Mouse (Mus musculus) hindbrain, embryonic 14.5 days (tissue): ENCODE data around the gene Ppp2r5d. TPM values are rescaled to one million over a fixed set of nuclear protein-coding genes. Genes with fewer than 3 reads are reported as not detected.

ENCODE experiments used
- ATAC-seq: fragments of 200-750 bp; cut with Nextera tagmentation; 2 replicates; pipeline ENCODE4 v1.8.0; 2017; ENCODE audit warnings: moderate number of reproducible peaks, mild to moderate bottlenecking, moderate TSS enrichment, moderate library complexity; ENCODE audit not compliant: low FRiP score
- DNase-seq: peaks from one replicate; pipeline ENCODE4 v3.0.0-alpha.2; 2015; ENCODE audit warnings: low spot score
- H3K27ac ChIP-seq: fragments of 300-500 bp; sonication (generic); 2 replicates; pipeline ENCODE4 v1.5.1; 2014; ENCODE audit warnings: mild to moderate bottlenecking, moderate library complexity
- H3K27me3 ChIP-seq: fragments of 300-500 bp; sonication (generic); 2 replicates; pipeline ENCODE4 v1.6.1; 2014; ENCODE audit warnings: mild to moderate bottlenecking, low read length, mixed read lengths; ENCODE audit not compliant: control insufficient read depth, insufficient read depth
- H3K36me3 ChIP-seq: fragments of 300-500 bp; sonication (generic); replicated peaks from 2 replicates; pipeline ENCODE4 v1.6.1; 2014; ENCODE audit not compliant: control insufficient read depth, insufficient read depth
- H3K4me1 ChIP-seq: fragments of 300-500 bp; sonication (generic); replicated peaks from 2 replicates; pipeline ENCODE4 v1.6.1; 2014; ENCODE audit warnings: antibody characterized with exemption, low read length, mixed read lengths; ENCODE audit not compliant: control insufficient read depth, insufficient read depth
- H3K4me2 ChIP-seq: fragments of 300-500 bp; sonication (generic); replicated peaks from 2 replicates; pipeline ENCODE4 v1.6.1; 2014; ENCODE audit warnings: mild to moderate bottlenecking, moderate library complexity
- H3K4me3 ChIP-seq: fragments of 300-500 bp; sonication (generic); replicated peaks from 2 replicates; pipeline ENCODE4 v1.5.1; 2014; ENCODE audit warnings: mild to moderate bottlenecking, low read length
- H3K9ac ChIP-seq: fragments of 300-500 bp; sonication (generic); 2 replicates; pipeline ENCODE4 v1.6.1; 2014
- H3K9me3 ChIP-seq: fragments of 300-500 bp; sonication (generic); 2 replicates; pipeline ENCODE4 v1.6.1; 2016; ENCODE audit warnings: low read length; ENCODE audit not compliant: control insufficient read depth
- WGBS: fragments of 180-500 bp; shearing (Covaris S2); extraction: QIAGEN DNeasy Blood & Tissue Kit; methylation state at CpG from one replicate; pipeline ENCODE4 v1.1.7; 2014; 5-methylcytosine and 5-hydroxymethylcytosine counted together
- polyA plus RNA-seq: library from polyadenylated mRNA; unstranded; fragments of >200 nt; fragmentation: Nextera tagmentation; extraction: Ambion mirVana; gene quantifications from 2 replicates; pipeline ENCODE4 v1.2.1, GENCODE M21; 2014

Ppp2r5d gene
- polyA plus RNA-seq, 1 experiment from 2014 or later, result 78.2 TPM

- H3K9ac ChIP-seq, result no peak overlapping the region
- no peak overlapping the region for H3K4me2 ChIP-seq
- no peak overlapping the region for H3K4me3 ChIP-seq
- no peaks in the 10 kb centered on the region for H3K27me3 ChIP-seq
- no peak overlapping the region for H3K27ac ChIP-seq
- H3K4me1 ChIP-seq, result peaks cover 21% of the 10 kb centered on the region
- DNase-seq (no peak), ATAC-seq (no peak)
- WGBS, result 92% methylated on average over 6 of the region's 6 CpGs
- H3K36me3 ChIP-seq, result peaks cover 27% of the 10 kb centered on the region; the same call in 1 of the 2 replicates
- H3K9me3 ChIP-seq, result no peaks in the 10 kb centered on the region
These were observed 6.4 kb downstream of the Ppp2r5d start for GRCm38 (mm10) chr17:46698515-46698914.

- no peak overlapping the region for H3K4me3 ChIP-seq
- 82% methylated on average over 1 of the region's 1 CpGs for WGBS
- no peaks in the 10 kb centered on the region for H3K27me3 ChIP-seq
- no peak for ATAC-seq
- H3K9ac ChIP-seq, result no peak overlapping the region
- DNase-seq, result no peak
- peaks cover 31% of the 10 kb centered on the region; the same call in 1 of the 2 replicates for H3K36me3 ChIP-seq
- no peaks in the 10 kb centered on the region for H3K9me3 ChIP-seq
- no peak overlapping the region for H3K27ac ChIP-seq
- H3K4me1 ChIP-seq, result no peaks in the 10 kb centered on the region
- H3K4me2 ChIP-seq, result no peak overlapping the region
These were observed 10.3 kb downstream of the Ppp2r5d start for GRCm38 (mm10) chr17:46694517-46695063.

- no peaks in the 10 kb centered on the region for H3K9me3 ChIP-seq
- H3K9ac ChIP-seq, result no peak overlapping the region
- ATAC-seq, result no peak
- H3K4me3 ChIP-seq, result no peak overlapping the region
- WGBS, result 90% methylated on average over 2 of the region's 2 CpGs
- no peak overlapping the region for H3K4me2 ChIP-seq
- no peaks in the 10 kb centered on the region for H3K4me1 ChIP-seq
- H3K27ac ChIP-seq, result no peak overlapping the region
- no peaks in the 10 kb centered on the region for H3K27me3 ChIP-seq
- DNase-seq, result no peak
- peaks cover 28% of the 10 kb centered on the region for H3K36me3 ChIP-seq
These were observed 13.5 kb downstream of the Ppp2r5d start for GRCm38 (mm10) chr17:46691390-46691789.

- no peaks in the 10 kb centered on the region for H3K4me1 ChIP-seq
- no peaks in the 10 kb centered on the region for H3K27me3 ChIP-seq
- no peak overlapping the region for H3K4me2 ChIP-seq
- H3K9ac ChIP-seq, result no peak overlapping the region
- 96% methylated on average over 12 of the region's 12 CpGs for WGBS
- peaks cover 31% of the 10 kb centered on the region for H3K36me3 ChIP-seq
- H3K27ac ChIP-seq, result no peak overlapping the region
- ATAC-seq, result no peak
- no peak for DNase-seq
- no peak overlapping the region for H3K4me3 ChIP-seq
- H3K9me3 ChIP-seq, result no peaks in the 10 kb centered on the region
These were observed 14.2 kb downstream of the Ppp2r5d start for GRCm38 (mm10) chr17:46690665-46691064.

- WGBS, result 93% methylated on average over 6 of the region's 6 CpGs
- H3K9me3 ChIP-seq, result no peaks in the 10 kb centered on the region
- H3K27ac ChIP-seq, result no peak overlapping the region
- H3K4me2 ChIP-seq, result no peak overlapping the region
- H3K27me3 ChIP-seq, result no peaks in the 10 kb centered on the region
- no peak overlapping the region for H3K4me3 ChIP-seq
- H3K9ac ChIP-seq, result no peak overlapping the region
- peaks cover 8% of the 10 kb centered on the region; the same call in 1 of the 2 replicates for H3K4me1 ChIP-seq
- H3K36me3 ChIP-seq, result peaks cover 53% of the 10 kb centered on the region
- ATAC-seq, result no peak
- no peak for DNase-seq
These were observed 19.0 kb downstream of the Ppp2r5d start for GRCm38 (mm10) chr17:46685913-46686312.

- Histone ChIP-seq H3K9me3 (no peaks in the 10 kb centered on the region), H3K36me3 (peaks cover 56% of the 10 kb centered on the region), H3K4me3 (no peak overlapping the region), H3K9ac (no peak overlapping the region), H3K27ac (no peak overlapping the region), H3K4me1 (peaks cover 22% of the 10 kb centered on the region), H3K27me3 (no peaks in the 10 kb centered on the region), H3K4me2 (no peak overlapping the region)
- DNase-seq (no peak), ATAC-seq (no peak)
- WGBS, result 80% methylated on average over 16 of the region's 16 CpGs
These were observed 22.1 kb downstream of the Ppp2r5d start for GRCm38 (mm10) chr17:46682654-46683389.

GRCm38 (mm10) chr17:46681466-46682118 is 23.3 kb downstream of the Ppp2r5d start:
- DNase-seq (no peak), ATAC-seq (no peak)
- H3K4me1 ChIP-seq, result peaks cover 22% of the 10 kb centered on the region
- H3K27me3 ChIP-seq, result no peaks in the 10 kb centered on the region
- WGBS, result 25% methylated on average over 12 of the region's 12 CpGs
- peak overlapping the region; percentile 91 for H3K4me2 ChIP-seq
- H3K9ac ChIP-seq, result peak overlapping the region; percentile 73
- no peaks in the 10 kb centered on the region for H3K9me3 ChIP-seq
- peak overlapping the region; percentile 91 for H3K4me3 ChIP-seq
- H3K27ac ChIP-seq, result peak overlapping the region; percentile 71
- peaks cover 55% of the 10 kb centered on the region for H3K36me3 ChIP-seq

GRCm38 (mm10) chr17:46680760-46681373 is 24.0 kb downstream of the Ppp2r5d start, which contains the start of gene Klhdc3:
Gene Klhdc3 (minus strand): TSS chr17:46680914.
- H3K4me3 ChIP-seq, result peak within 1 kb of the TSS; percentile 91
- H3K27ac ChIP-seq, result peak within 1 kb of the TSS; percentile 84
- peak within 1 kb of the TSS; percentile 75 for H3K9ac ChIP-seq
- WGBS, result under 1% methylated on average over 49 of the region's 49 CpGs
- DNase-seq (peak; percentile 96), ATAC-seq (peak; percentile 97)
- peaks cover 55% of the 10 kb centered on the region for H3K36me3 ChIP-seq
- no peaks in the 10 kb centered on the region for H3K9me3 ChIP-seq
- H3K4me1 ChIP-seq, result peaks cover 22% of the 10 kb centered on the region
- no peaks in the 10 kb centered on the region for H3K27me3 ChIP-seq
- peak within 1 kb of the TSS; percentile 91 for H3K4me2 ChIP-seq
